Mouse (Mus musculus) T-helper 2 cell (primary cell): Measurements from ENCODE around the gene Tnfsf13.

Source experiments
- in situ Hi-C: fragments of 300-600 bp; cut with MboI, MseI; formaldehyde crosslinking; loops from one replicate; pipeline ENCODE4 v1.15.1; 2025; ENCODE audit warnings: high pct_unique_total_duplicates

Tnfsf13 gene

GRCm38 (mm10) chr11:69655264-69656064 lies 30.1 kb downstream of the Tnfsf13 start, which contains the start of gene Sox15:
Gene Sox15, plus strand, starts transcription at chr11:69655314.
- in situ Hi-C loops, result no loop called here

DNA sequence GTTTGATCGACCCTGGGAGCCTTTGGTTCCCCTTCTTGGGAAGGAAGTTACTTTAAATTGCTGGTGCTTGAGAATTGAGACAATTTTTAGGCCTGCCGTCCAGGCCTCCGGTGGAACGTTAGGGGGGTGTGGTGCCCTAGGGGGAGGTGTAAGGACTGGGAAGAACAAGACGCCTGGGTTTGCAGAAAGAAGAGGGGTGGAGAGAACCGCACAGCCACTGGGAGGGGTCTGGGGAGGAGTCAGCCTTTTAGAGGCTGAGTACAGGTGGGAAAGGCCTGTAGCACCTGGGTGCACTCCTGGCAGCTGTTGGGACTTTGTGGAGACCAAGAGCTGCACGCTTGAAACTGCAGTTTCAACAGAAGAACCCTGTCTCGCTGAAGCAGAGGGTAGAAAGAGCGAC lies 30.8 kb downstream of the Tnfsf13 start:
- in situ Hi-C loops, result no loop called here

GRCm38 (mm10) chr11:69653399-69653798 lies 32.2 kb downstream of the Tnfsf13 start:
- in situ Hi-C loops, result no loop called here

DNA sequence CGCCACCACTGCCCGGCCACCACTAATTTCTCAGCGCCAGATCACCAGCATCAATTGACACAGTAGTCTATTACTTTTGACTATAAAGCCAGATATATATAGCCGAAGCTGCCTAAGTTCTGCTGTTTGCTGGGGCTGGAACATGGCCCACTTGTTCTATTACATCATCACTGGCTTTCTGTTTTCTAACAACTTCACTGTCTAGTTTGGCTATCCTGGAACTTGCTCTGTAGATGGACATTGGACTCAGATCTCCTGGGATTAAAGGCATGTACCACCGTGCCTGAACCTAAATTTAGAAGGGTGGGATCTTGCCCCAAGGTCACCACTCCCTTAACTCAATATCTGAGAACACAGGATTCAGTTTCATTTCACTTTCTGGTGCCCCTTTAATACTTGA lies 39.7 kb downstream of the Tnfsf13 start:
- in situ Hi-C loops, result no loop called here

GRCm38 (mm10) chr11:69635471-69635870 lies 50.1 kb downstream of the Tnfsf13 start:
- in situ Hi-C loops, result no loop called here

GRCm38 (mm10) chr11:69633128-69633866 lies 52.3 kb downstream of the Tnfsf13 start:
- in situ Hi-C loops, result no loop called here
